Mouse (Mus musculus) cerebellum, postnatal 36 days (tissue): Measurements from ENCODE around the gene Elf4.
"Not testable (repeated sequence)": the region's sequence is repeated elsewhere in the genome, so short reads cannot be mapped to it uniquely, and the experiment has no call there.

Experiments
- DNase-seq, 2 experiments: peaks; one replicate each; pipeline ENCODE4 v3.0.0; 2021 to 2022; ENCODE audit warnings: mixed read lengths in 2 of 2

Gene Elf4

DNA sequence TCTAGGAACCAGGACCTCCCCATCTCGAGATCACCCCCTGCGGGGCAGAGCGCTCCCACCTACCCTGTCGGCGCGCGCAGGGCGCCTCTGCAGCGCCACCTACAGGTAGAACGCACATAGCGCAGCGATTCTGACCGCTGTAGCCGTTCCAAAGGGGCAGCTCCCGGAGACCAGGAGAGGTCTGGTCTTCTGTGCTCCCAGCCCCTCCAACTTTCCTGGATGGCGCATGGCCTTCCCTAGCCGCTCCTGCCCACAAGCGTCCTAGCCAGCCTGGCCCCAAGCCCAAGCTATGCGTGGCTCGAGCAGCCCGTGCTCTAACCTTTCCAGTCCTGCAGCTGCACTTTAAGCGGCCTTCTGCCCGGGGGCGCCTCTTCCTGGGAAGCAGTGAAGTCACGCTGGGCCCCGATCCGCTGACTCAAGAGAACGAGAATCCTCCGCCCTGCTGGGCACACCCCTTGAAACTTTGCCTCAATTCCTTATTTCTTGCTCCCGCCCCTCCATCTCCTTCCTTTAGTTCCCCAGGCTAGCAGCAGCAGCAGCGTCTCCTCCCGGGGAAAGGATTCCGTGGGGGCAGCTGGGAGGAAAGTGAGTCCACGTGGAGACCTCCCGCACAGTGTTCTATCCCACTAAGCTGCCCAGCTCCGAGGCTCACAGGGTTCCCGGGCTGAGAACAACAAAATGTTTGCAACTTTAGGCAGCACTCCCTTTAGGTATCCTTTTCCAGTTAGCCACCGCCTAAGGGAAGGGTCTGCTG, at the start of gene Elf4:
Gene Elf4 (minus strand): TSS at position 379 of the 754 bp plus-strand sequence.
- peak; percentile 43 to 45 for DNase-seq

DNA sequence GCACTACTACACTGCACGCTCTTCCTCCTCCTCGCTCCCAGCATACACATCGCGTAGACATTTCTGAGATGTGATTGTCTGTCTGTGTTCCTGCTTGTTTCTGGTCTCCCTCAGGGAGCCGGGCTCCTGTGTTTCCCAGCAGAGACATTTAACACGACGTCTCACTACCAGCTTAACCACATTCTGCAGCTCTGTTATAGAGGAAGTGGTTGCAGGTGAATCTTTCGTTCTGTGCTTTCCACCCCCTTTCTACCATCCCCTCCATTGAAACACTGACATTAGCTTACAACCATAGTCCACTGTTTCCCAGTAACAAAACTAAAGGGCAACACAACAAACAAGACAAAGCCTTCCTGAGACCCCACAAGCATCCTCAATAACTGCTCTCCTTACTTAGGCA, 30.8 kb upstream of the Elf4 start:
- DNase-seq = no peak

DNA sequence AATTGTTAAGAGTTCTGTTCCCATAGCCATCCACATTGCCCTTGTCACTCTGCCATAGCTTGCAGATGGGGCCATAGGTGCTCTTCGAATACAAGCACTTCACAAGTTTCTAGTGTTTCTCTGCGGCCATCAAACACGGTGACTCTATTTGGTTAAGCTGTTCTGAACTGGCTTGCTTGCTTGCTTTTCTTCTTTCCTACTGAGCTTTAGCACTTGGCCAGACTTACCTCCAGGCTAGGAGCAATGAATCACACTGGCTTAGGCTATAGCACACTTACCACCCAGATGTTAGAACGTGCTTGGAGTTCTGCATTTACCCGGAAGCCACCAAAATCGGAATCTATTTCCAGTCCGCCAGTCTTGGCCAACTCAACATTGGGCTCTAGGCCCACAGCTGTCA, 18.8 kb upstream of the Elf4 start:
- DNase-seq = no peak

DNA sequence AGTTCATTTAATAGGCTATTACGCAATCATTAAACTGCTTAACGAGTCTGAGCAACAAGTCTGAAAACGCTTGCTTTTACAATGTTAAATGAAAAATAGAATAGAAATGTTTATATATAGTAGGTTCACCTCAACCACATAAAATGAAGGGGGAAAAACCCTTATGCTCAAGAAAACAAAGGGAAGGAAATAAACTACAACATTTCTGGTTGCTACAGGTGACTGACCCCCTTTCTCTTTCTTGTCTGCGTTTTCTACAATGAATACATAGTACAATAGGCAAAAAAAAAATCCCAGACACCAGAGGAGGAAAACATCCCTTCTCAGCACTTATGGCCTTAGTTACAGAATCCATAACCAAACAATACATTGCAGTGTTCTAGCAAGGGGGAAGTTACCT, 18.2 kb upstream of the Elf4 start:
- no peak for DNase-seq

DNA sequence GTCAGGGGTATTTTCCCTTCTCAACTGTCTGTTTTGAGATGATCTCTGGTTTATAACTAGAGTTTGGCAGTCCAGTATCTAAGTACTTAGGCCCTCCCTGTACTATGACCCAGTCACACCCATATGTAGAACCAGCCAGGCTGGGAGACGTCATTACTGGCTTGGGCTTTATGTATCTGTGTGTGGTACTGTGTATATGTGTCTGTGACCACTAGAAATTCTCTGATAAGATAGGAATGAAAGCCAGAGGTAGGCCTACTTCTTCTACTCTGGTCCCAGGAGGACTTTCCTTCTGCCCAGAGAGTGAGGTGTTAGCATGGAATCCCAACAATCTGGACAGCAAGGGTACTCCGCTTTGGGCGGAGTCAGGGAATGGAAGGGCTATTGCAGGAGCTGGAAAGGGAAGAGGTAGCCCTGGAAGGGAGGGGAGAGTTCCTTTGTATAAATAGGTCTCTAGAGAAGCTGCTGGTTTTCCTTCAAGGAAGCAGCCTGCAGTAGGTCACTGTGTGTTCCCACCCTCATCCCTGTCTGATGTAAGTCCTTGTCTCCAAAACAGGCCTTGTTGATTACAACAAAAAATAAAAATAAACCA, 4.5 kb upstream of the Elf4 start:
- DNase-seq = no peak

DNA sequence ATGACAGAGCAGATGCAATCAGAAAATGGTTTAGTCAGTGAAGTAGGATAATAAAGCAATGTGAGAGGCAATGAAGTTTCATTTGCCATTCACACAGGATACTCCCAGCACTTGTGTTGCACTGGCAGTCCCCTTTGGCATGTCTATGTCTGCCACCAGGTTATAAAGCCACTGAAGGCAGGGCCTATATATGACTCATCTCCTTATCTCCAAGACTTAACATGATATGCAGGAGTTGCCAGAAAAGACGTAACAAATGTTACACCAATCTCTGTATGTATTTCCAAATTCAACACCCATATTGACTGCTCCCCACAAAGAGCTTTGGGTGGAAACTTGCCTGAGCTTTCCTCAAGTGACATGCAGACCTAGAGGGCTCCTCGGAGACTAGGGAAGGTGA, 3.2 kb upstream of the Elf4 start:
- DNase-seq = no peak

DNA sequence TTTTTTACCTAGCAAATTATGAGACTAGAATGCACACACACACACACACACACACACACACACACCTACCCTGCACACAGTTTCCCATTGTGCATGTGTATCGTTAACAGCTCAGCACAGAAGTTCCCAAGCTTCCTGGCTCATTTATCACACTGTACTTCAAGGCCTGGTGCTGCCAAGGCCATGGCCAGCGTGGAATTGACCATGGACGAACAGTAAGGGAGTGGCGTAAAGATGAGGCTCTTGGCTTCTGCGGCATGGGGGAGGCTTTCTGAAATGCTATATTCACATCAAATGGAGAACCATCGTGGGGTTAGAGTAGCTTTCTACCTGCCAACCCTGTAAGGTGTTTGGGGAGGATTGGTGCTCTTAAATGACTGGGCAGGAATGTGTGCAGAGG, 1.5 kb upstream of the Elf4 start:
- DNase-seq = no peak

DNA sequence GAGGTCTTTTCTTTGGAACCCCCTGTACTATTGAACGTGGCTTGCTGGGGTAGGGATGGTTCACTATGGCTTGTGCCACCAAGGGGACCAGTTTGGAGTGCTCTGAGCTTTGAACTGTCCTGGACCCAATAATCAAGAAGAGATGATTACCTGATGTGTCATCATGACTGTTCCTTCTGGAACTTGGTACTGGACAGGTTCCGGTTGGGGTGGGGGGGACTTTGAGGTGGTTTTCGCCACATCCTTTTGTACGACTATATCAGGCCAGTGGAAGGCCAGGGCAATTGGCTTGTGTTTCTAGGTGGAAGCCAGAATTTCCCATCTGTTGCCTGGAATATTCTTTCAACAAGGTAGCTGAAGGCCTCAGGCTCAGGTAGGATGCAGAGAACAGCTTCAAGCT, 704 bp upstream of the Elf4 start:
- no peak for DNase-seq

DNA sequence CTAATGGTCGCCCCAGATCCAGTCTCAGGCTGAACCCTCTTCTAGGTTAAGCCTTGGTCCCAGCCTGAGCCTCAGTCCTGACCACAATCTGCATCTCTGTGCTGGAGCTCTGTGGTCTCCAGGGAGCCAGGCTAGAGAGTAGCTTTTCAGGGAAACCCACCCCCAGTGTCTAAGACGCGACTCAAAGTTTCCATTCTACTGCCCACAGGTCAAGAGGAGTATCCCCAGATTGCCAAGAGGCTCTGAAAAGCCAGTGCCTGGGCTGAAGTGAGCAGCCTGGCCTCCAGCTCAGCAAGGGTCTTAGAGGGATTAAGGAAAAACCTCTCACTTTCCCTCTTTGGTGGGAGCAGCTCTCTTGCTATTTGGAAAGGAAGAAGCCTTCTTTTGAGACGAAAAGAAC, 635 bp downstream of the Elf4 start:
- no peak for DNase-seq

DNA sequence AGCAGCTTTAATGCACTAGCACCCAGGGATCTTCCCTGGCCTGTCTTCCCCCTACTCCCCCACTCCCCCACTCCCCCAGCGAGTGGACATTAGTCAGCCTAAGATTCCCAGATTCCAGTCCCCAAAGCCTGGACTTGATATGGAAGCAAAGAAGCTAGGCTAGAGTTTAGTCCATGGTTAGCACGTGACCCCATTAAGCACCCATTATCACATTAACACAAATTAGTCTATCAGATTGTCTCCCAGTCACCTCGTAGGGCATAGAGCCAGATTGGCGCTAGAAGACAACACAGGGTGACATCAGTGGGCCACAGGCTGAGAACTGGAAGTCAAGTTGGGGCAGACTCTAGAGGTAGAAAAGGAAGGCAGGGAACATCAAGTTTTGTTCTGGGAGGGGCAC, 1.9 kb downstream of the Elf4 start:
- DNase-seq = no peak

DNA sequence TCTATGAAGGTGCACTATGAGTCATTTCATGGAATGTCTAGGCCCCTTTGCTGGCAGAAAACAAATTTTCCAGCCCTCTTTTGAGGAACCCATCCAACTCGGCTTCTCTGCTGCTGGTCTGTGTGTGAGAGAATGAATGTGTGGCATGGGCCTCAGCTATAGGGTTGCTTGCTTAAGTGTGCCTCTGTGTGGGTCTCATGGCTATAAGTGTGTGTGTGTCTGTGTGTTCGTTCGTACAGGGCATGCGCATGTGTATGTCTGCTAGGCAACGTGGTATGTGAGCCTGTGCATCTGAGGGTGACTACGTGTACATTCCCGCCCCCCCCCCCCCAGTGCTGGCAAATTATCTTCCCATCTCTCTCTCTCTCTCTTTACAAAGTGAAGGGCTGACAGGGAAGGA, 2.4 kb downstream of the Elf4 start:
- DNase-seq = no peak

DNA sequence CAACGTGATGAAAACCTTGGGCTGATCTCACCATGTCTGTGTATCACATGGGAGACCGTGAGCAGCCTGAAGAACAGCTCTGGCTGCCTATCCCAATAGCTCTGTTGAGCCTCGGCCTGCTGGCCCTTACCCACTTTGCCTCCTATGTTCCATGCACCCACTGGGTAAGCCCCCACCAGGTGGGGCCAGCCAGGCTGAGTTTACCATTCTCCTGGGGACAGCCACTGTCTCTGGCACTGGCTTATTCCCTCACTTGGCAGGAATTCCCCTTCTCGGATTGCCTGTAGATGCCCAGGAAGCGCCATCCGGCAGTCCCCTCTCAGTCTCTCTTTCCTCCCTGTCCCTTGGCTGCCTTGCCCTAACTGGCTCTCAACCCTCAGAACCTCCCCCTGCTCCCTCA, 6.0 kb downstream of the Elf4 start:
- no peak for DNase-seq

DNA sequence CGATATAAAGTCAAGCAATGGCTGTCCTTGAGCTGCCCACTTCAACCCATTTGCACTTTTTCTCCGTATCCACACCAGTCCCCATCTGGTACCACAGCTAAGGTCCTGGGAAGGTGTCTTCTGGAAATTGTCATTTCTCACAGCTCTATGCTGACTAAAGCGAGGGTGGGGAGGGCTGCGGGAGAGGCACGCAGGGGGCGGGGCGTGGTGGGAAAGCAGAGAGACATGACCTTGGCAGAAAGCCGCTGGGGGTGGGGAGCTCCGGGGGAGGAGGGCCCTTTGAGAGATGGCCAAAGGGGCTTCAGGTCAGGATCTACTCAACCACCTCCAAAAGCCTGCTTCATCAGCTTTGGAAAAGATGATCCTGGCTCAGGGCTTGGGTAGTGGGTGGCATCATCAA, 7.9 kb downstream of the Elf4 start:
- no peak for DNase-seq

DNA sequence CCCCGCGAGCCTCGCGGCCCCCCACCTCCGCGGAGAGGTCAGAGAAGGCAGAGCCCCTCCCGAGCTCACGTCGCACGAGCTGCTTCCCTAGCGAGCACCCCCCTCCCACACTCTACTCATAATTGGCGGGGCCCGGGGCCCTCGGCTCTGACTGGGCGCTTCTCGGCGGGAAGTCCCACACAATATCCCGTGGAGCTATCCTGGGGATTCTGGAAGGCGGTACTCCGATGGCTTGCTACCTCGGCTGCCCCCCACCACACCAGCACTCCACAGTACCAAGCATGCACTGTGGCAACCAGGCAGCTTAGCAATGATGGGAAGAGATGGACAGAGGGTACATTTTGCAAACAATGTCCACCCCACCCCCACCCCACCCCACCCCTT, 8.4 kb downstream of the Elf4 start:
- no peak for DNase-seq

DNA sequence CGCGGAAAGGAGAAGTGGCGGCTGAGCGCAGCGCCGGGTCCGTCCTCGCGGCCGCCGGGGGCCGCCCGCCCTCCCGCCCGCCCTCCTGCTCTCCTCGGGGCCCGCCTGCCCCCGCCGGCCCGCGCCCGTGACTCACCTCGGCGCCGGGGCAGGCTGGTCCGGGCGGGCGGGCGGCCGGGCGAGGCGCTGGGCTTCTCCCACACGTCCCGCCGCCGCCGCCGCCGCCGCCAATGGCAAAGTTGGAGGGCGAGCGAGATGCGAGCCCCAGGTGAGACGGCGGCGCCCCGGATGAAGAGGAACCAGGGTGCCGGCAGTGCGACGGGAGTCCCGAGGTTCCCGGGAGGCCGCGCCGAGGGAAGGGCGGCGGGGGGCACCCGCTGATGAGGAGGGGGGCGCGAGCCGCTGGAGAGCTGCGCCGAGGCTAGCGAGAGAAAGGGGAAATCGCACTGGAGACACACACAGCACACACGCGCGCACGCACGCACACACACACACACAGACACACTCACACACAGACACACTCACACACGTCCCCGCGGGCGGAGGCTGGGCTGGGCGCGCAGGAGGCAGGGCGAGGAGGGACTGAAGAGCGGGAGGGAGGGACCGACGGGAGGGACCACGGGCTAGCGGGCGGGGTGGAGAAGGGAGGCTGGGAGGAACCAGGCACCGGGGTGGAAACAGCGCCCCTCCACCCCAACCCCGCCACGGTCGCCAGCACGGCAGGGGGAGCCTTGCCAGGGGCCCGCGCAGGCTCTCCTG, 9.0 kb downstream of the Elf4 start:
- no peak for DNase-seq

DNA sequence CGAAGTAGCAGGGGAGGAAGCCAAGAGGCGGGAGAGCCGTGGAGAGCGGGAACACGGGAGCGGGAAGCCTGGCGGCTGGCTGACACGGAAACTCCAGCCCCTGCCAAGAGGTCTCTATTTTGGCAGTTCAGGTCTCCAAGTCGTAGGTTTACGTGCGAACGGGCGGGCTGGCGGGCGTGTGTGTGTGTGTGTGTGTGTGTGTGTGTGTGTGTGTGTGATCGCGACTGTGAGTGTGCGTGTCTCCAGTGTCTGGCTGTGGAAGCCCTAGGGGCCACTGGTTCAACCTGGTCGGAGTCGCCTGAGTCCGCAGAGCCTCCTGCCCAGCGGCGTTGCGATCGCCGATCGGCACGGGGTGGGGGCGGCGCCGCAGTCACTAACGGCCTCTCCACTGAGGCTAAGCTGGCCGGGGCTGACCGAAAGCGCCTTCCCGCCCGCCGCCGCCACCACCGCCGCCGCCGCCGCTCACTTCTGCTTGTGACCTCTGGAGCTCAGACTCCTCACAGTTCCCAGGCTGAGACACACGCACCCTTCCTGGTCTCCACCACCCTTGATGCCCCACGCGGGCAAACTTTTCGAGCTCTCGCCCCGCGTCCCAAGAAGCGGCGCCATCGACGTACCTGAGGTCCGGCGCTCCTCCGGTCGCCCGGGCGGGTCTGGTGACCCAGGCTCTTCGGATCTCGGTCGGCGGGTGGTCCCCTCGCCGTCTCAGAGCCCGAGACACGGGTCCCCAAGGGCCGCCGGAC, 9.8 kb downstream of the Elf4 start:
- no peak for DNase-seq

DNA sequence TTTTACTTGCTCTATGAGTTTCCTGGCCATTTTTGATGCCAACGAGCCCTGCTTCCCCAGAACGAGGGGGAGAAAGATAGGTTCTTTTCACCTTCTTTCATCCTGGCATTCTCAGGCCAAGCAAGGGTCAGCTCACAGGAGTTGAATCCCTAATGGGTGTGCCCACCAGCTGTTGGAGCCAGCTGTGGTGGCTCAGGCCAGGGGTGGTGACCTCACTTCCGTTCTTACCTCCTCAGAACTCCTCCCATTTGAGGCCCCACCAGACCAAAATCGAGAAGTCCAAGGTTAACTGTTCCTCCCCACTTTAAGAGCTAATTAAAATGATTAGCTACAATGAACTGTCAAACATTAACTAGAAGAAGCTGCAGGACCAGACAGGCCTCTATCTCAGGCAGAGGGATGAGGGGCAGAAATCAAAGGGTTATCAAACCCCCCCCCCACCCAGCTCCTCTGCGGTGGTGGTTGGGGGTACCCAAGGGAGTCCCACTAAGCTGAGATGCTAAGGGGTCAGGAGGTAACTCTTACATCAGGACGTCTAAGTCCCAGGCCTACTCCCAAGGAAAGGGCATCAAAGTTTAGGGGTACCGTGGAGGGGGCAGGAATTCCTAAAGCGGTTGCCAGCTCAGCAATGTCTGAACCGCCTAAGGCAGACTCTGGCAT, 10.6 kb downstream of the Elf4 start:
- no peak for DNase-seq

DNA sequence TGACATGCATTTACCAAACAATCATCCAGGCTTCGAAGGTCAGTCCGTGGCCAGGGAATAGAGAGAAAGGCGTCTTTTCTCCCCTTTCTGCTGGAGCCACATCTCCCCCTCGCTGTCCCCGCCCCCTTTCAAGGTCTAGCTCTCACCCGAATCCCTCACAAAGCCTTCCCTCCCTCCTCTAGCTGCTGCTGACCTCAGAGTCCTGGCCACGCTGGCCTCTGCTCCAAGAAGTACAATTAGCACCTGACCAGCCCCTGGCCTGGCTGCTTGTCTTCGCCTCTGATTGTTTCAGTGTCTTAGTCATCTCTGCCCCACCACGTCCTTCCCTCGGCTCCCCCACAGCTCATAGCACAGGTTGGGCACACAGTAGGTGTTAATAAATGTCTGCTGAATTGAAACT, 13.3 kb downstream of the Elf4 start:
- DNase-seq = no peak

DNA sequence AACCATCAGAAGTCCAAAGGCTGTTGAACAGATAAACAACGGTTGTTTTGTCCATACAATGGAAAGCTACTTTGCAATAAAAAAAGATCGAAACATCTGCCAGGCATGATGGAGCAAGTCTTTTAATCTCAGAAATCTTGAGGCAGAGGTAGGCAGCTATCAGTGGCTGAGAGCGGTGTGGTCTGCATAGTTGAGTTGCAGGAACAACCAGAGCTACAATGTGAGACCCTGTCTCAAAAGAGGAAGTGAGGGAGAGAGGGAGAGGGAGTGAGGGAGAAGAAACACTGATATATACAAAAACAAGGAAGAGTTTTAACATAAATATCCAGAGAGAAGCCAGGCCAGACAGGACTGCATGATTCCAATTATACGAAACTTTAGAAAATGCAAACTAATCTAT, 18.3 kb downstream of the Elf4 start:
- no peak for DNase-seq

DNA sequence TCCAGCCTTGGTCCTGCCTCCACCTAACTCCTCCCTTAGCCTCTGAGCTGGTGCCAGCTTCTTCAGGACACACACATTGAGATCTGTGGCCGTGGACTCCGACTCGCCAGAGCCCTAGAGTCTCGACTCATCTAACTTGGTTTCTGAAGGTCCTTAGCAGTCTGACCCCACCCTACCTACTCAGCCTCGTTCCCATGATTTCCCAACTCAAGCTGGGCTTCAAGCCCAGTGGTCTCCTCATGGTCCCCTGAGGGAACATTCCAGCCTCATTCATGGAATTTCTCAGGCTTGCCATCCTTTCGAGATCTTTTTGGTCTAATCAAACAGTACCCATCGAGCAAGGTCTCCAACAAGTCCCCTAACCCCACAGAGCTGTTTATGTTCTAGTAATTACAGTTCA, 21.0 kb downstream of the Elf4 start:
- DNase-seq = no peak

DNA sequence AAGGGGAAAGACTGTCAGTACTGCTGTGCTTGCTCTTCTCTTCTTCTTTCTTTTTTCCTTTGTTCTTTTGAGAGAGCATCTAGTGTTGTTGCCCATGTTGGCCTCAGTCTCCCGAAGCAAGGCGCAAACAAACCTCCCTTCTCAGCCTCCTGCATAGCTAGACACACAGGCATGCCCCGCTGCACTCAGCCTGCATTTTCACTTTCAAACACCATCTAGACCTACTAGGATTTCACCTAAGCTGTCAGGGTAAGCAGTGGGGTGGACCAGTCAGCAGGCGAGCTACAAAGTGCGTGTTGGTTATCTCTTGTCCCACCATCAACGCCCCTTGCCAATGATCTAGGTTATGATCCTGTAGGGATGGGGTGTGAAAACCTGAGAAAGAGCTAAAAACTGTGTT, 21.4 kb downstream of the Elf4 start:
- no peak for DNase-seq

DNA sequence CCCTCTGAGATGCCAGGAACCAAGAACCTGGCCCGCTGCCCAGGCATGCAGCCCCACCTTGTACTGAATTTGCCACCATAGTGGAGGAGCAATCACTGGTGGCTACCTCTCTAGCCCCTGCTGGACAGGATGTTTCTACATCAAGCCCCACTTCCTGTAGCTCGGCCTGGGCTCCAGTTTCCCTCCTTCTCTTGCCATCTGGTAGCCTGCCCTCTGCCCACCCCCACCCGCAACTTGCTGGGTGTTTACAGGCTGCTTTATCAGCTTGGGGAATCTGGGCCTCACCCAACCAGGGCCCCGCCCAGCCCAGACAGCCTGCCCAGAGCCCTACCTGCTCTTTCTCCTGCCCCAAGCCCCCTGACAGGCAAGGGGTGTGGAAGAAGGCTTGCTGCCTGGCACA, 23.9 kb downstream of the Elf4 start:
- no peak for DNase-seq

DNA sequence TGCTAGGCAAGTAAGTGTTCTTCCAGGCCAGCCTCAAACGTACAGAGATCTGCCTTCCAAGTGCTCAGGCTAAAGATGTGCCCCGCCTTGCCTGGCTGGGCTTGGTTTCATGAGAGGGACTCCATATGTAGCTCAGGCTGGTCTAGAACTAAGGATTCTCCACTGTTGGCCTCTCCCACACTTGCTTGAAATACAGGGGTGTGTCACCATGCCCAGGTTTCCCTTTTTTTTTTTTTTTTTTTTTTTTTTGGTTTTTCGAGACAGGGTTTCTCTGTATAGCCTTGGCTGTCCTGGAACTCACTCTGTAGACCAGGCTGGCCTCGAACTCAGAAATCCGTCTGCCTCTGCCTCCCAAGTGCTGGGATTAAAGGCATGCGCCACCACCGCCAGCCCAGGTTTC, 26.9 kb downstream of the Elf4 start:
- not testable (repeated sequence) for DNase-seq
